Mouse (Mus musculus): Measurements from ENCODE around the gene Myzap. TPM values are rescaled to one million over a fixed set of nuclear protein-coding genes. Genes with fewer than 3 reads are reported as not detected.

Gene Myzap
- polyA plus RNA-seq (2012; rRNA removed): 1.4 and 2.8 TPM in 2 replicates

DNA sequence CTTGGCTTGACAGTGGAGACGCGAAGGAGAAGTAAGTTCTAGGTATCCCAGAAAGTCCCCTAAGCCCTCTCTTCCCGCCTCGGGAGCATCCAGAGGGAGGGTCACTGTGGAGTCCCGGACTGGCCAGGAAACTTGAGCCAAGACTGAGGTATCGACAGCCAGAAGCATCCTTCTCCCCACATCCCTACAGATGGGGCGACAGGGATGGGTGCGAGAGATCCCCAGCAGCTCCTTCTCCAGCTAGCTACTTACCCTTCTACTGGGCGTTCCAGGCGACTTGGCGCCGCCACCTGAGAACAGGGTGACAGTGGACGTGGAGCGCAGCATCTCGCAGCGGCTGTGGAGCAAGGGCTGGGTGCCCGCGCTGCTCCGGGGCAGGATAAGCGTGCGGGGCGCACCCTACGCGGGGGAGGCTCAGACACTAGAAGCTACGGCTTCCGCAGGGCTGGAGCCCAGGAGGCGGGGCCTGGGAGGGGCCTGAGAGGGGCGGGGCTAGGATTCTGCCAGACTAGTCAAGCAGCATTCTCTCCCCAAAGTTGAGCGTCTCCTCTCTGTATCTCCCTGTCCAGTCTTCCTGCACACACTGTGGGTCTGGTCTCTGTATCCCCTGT is at the start of gene Myzap:
TSS of gene Myzap (minus strand) at position 423 of the 611 bp plus-strand sequence.

DNA sequence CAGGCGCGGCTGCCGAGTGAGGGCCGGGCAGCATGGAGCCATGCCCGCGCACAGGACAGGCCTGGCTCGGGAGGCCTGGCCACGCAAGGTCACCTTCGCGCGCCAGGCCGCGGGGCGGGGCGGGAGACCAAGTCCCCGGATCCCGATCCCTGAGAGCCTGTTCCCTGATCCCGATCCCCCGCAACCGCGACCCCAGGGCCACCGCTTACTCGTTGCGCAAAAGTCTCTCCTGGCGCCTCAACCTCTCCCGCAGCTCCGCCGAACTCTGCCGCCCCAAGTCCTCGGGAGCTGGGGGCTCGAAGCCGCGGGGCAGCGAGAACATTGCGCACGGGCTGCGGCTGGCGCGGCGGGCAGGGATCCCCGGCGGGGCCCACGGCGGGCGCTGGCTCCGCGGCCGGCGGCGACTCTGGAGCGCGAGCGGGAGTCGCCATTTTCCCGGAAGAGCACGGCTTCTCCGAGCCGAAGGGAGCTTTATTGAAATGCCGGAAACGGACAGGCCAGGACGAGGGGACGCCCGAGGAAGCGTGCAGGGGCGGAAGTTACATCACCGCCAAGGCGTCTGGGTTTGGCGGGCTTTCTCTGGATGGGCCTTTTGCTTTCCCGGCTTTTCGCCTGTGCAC is 106.6 kb downstream of the Myzap start, which contains the start of gene Polr2m:
TSS of gene Polr2m (minus strand) at position 461 of the 620 bp plus-strand sequence.

Other genes with a start within 250 kb of the Myzap start
- 352 and 355 TPM in 2 replicates for gene Polr2m, start 106.4 kb downstream of the Myzap start, polyA plus RNA-seq (2012; rRNA removed)
- gene Cgnl1, start 179.2 kb upstream of the Myzap start, polyA plus RNA-seq (2012; rRNA removed): 3.8 and 4.5 TPM in 2 replicates

All from central nervous system, embryonic 18 days (tissue).